Mouse (Mus musculus): Measurements from ENCODE around the gene Nanos3.

GRCm38 (mm10) chr8:84170096-84170495, 14.9 kb downstream of the Nanos3 start:
- TF ChIP-seq CTCF (IDR thresholded peaks at IDR 0.05; ENCODE audit: insufficient read depth, low read depth, low read length), result no peak
- TF ChIP-seq POLR2A (IDR thresholded peaks at IDR 0.05; ENCODE audit: insufficient read depth, low read depth, low read length), result no peak
